Mouse (Mus musculus) adrenal gland, postnatal 36 days (tissue): ENCODE measurements around the gene Stim2. TPM values are rescaled to one million over a fixed set of nuclear protein-coding genes. Genes with fewer than 3 reads are reported as not detected.

Source experiments
- DNase-seq, 2 experiments: peaks; one replicate each; pipeline ENCODE4 v3.0.0; 2021; ENCODE audit warnings: mixed read lengths in 1 of 2
- total RNA-seq, 2 experiments: library from RNA; stranded (reverse); gene quantifications; 2 replicates each; pipeline ENCODE4 v1.2.3; 2021

Stim2 gene
- total RNA-seq, 2 experiments from 2014 or later: 25.6 to 29.1 TPM

GRCm38 (mm10) chr5:54049145-54049733 is 50.9 kb downstream of the Stim2 start:
- DNase-seq: no peak

- DNase-seq: no peak
Observed at GRCm38 (mm10) chr5:54049940-54050339, 51.6 kb downstream of the Stim2 start.

- peak; percentile 10 to 36 for DNase-seq
Observed at GRCm38 (mm10) chr5:54051056-54051455, 52.8 kb downstream of the Stim2 start.

- DNase-seq: no peak
Observed at GRCm38 (mm10) chr5:54052205-54052604, 53.9 kb downstream of the Stim2 start.

GRCm38 (mm10) chr5:54053673-54054366 is 55.5 kb downstream of the Stim2 start:
- no peak for DNase-seq

- DNase-seq: no peak
Observed at GRCm38 (mm10) chr5:54056266-54056665, 58.0 kb downstream of the Stim2 start.

GRCm38 (mm10) chr5:54059998-54060397 is 61.7 kb downstream of the Stim2 start:
- no peak for DNase-seq

- no peak for DNase-seq
Observed at GRCm38 (mm10) chr5:54062079-54062478, 63.8 kb downstream of the Stim2 start.

GRCm38 (mm10) chr5:54067591-54067990 is 69.3 kb downstream of the Stim2 start:
- DNase-seq: no peak

GRCm38 (mm10) chr5:54070549-54070948 is 72.2 kb downstream of the Stim2 start:
- no peak for DNase-seq

- no peak for DNase-seq
Observed at GRCm38 (mm10) chr5:54071288-54071687, 73.0 kb downstream of the Stim2 start.

GRCm38 (mm10) chr5:54071705-54072104 is 73.4 kb downstream of the Stim2 start:
- no peak for DNase-seq

- peak in 1 of 2 experiments; percentile 21 for DNase-seq
Observed at GRCm38 (mm10) chr5:54073291-54073690, 75.0 kb downstream of the Stim2 start.

- DNase-seq: no peak
Observed at GRCm38 (mm10) chr5:54079997-54080396, 81.7 kb downstream of the Stim2 start.

GRCm38 (mm10) chr5:54087912-54088311 is 89.6 kb downstream of the Stim2 start:
- DNase-seq: no peak

- peak in 1 of 2 experiments; percentile 8 for DNase-seq
Observed at GRCm38 (mm10) chr5:54098219-54098618, 99.9 kb downstream of the Stim2 start.

- DNase-seq: peak in 1 of 2 experiments; percentile 9
Observed at GRCm38 (mm10) chr5:54100916-54101315, 102.6 kb downstream of the Stim2 start.

GRCm38 (mm10) chr5:54101318-54101717 is 103.0 kb downstream of the Stim2 start:
- no peak for DNase-seq

GRCm38 (mm10) chr5:54101960-54102359 is 103.7 kb downstream of the Stim2 start:
- DNase-seq: no peak

- DNase-seq: no peak
Observed at GRCm38 (mm10) chr5:54106669-54107068, 108.4 kb downstream of the Stim2 start.

GRCm38 (mm10) chr5:54107069-54107468 is 108.8 kb downstream of the Stim2 start:
- DNase-seq: no peak

- no peak for DNase-seq
Observed at GRCm38 (mm10) chr5:54109096-54109495, 110.8 kb downstream of the Stim2 start.

GRCm38 (mm10) chr5:54110789-54111188 is 112.5 kb downstream of the Stim2 start:
- no peak for DNase-seq

GRCm38 (mm10) chr5:54113284-54113683 is 115.0 kb downstream of the Stim2 start:
- peak; percentile 62 to 73 for DNase-seq
